Mouse (Mus musculus) adrenal gland, adult 18-20 months (tissue): ENCODE measurements around the gene Dnase2b. TPM values are rescaled to one million over a fixed set of nuclear protein-coding genes. Genes with fewer than 3 reads are reported as not detected.

Source experiments
- DNase-seq, 2 experiments: peaks; one replicate each; pipeline ENCODE4 v3.0.0; 2021 to 2022; ENCODE audit warnings: low spot score in 2 of 2
- long read RNA-seq, 2 experiments: library from polyadenylated mRNA; stranded (forward); transcript quantifications; one replicate each; pipeline ENCODE4 v2.0.0; 2021
- total RNA-seq, 2 experiments: library from RNA; stranded (reverse); gene quantifications; 1 replicate in 1 of 2; 2 replicates in 1 of 2; pipeline ENCODE4 v1.2.3; 2021

Gene Dnase2b
- total RNA-seq, result not detected
- long read RNA-seq, experiment 1, result 0 reads
- long read RNA-seq, experiment 2, result 0 reads

DNA sequence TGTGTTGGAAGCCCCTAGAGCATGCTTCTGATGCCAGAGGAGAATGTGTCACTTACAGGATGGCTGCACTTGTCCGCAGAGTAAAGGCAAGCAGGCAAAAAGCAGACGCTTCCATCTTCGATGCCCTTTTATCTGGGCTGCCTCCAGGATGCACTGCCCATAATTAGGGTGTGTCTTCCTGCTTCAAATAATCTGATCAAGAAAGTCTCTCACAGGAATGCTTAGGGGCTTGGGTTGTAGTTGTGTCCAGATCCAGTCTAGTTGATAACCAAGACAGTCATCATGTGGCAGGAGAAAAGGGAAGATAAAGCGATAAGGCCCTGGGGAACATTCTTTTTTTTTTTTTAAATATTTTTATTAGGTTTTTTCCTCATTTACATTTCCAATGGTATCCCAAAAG lies at the start of gene Dnase2b:
Gene Dnase2b (minus strand): TSS at position 101 of the 400 bp plus-strand sequence.
- DNase-seq, result no peak

DNA sequence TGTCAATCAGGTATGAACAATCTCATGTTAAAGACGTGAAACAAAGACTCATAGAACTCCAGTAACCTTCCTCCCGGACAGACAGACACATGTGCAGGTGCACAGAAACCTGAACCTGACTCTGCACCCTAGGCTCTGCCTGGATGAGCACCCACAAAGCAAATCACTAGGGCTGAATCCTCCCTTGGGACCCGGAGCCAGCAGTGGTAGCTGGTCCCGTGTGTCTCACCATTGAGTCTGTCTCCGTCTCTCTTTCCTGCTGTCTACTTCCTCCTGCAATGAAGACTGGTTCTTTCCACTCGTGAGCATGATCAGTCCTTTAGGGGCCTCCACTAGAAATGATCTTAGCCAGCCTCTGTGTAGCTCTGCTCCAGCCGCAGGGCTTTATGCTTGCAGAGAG lies 46.5 kb upstream of the Dnase2b start:
- no peak for DNase-seq

DNA sequence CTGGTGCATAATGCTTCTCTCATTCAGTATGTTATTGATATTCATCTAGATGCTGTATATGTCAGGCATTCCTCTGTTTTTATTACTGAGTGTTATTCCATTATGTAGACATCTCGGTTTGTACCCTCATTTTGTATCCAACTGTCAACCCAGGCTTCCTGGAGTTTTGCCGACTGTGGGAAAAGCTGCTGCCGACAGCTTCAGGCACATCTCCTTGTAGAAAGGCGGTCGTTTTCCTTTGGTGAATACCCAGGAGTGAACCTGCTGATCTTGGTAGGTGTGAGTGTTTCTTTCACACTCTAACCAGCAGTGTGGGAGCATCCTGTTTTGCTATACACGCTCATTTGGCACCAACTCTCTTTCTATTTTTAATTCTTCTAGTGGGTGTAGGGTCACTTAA lies 45.6 kb upstream of the Dnase2b start:
- no peak for DNase-seq

DNA sequence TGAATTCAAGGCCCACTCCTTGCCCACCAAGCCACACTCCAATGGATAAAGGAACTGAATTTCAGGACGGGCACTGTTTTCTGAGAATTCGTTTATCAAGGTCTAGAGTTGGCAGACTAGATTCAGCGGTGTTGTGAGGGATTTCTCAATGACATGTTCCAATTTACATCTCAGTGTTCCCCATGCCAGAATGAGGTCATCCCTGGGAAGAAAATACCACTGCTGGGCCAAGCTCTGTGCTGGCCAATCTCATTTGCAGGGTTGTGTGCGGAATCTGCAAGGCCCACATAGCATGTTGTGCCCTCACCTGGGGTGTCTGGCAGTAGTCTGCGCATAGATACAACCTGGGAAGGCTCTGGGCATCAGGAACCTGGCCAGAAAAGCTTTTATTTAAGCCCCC lies 43.9 kb upstream of the Dnase2b start:
- DNase-seq, result no peak

DNA sequence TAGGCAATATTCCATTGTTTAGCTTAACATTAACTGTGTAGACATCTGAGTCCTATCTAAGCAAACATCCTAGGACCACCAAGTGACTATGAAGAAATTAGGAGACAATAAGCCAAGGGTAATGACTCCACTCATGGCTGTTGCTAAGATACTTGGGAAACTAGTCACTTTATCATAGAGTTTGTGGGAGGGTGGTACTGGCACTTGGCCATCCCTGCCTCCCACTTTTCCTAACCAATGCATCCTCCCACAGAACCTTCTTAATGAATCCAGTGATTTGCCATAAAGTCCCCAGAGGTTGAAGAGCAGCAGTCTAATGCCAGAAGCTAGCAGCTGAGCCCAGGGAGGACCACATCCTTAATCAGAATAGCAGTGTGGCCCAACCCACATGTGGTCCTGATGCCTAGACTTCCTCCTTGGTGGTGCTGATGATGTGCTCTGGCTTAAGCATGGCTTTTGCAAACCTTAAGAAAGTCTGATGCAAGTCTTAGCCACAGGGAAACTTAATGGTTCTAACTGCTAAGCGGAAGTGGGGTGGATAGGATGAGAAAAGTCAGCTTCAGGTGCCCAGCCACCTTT lies 42.8 kb upstream of the Dnase2b start:
- DNase-seq, result no peak

DNA sequence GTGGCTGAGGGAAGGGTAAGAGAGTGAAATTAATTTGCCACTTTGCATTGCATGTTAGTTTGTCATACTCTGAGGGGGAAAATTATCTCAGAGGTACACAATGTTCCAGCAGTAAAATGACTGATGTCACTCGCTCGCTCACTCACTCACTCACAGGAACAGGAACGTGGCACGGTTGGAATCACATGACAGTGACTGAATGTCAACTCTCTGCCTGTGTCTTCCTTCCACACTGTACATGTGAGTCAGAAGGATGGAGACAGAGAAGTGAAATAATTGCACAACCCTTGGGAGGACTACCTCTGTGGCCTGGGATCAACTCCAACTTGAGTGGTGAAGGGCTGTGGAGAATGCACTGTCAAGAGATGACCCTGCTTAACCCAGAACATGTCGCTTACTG lies 42.0 kb upstream of the Dnase2b start:
- DNase-seq, result peak in 1 of 2 experiments; percentile 16

DNA sequence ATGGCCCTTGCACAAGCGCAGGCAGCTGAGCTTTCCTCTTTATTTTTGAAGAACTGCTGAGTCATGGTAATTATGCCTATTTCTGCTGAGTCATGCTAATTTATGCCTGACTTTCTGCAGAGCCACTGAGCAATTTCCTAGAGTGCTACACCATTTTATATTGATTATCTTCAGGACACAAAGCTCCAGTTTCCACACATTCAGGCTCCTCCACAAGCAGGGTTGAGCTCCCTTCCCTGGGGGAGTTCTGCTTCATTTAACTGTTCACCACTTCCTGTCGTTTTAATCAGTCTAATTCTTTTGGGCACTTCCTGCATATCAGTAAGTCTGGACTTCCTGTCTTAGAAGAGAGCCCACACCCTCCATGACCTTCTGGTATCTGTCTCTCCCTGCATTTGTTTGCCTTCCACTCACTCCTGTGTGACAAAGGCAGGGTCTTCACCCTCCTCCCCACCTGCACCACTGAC lies 39.7 kb upstream of the Dnase2b start:
- DNase-seq, result no peak

DNA sequence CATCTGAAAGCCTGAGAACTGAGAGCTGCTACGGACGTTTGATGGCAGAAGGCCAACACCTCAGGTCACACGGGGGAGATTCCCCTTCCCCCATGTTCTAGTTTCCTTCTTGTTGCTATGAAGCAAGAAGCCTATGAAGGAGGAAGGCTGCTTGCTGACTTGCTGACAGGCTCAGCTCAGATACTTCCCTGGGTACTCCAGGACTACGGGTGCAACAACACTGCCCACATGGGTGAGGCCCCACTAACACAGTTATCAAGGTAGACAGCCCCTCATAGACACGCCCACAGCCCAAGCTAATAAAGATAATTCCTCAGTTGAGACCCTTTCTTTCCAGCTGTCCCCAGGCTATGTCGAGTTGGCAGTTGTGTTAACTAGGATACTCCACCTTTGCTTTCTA lies 38.3 kb upstream of the Dnase2b start:
- DNase-seq, result no peak

DNA sequence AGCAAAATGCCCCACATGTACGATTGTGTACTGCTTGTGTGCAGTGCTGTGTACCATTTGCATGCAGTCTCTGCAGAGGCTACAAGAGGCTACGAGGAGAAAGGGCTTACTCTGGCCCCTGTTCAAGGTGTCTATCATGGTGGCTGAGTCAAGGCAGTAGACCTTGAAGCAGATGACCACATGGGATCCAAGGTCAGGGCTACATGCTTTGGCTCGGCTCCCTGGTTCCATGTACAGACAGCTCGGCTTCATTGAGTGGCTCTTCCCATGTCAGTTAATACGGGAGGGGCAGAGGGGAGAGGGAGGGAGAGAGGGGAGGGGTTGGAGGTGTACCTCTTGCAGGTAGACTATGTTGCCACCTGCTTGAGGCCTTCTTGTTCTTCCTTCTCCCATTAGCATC lies 37.0 kb upstream of the Dnase2b start:
- DNase-seq, result peak in 1 of 2 experiments; percentile 29

DNA sequence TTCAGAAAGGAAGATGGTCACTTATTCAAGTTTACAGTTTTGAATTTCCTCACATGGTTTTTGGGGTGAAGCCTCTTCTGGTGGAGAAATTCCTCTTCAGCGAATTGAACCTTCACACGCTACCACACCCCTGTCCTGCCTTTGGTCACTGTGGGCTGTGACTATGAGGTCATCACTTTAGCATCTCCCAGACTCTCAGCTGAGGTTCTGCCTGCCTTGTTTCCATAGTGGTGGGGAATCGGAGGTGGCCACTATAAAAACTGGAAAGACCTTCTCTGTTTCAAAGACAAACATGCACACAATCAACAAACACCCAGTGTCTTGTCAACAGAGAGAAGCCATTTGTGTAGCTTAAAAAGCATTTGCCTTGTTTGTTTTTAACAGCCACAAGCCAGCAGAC lies 35.8 kb upstream of the Dnase2b start, which contains the start of gene 4930503B20Rik:
Gene 4930503B20Rik (minus strand): TSS at position 101 of the 400 bp plus-strand sequence.
- no peak for DNase-seq

DNA sequence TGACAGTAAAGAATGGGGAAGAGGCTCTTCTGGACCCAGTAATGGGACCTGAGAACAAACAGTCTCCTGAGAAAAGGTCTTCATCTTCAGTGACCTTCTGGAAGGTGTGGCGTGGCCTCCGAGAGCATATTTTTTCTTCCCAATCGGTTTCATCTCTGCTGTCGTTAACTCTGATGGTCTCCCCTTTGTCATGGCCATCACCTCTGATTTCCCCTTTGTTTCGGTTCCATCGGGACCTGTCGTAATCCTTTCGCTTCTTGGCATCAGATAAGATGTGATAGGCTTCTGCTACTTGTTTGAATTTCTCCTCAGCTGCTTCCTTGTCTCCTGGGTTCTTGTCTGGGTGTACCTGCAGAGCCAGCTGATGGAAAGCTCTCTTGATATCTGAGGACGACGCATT lies 35.3 kb upstream of the Dnase2b start:
- DNase-seq, result no peak

DNA sequence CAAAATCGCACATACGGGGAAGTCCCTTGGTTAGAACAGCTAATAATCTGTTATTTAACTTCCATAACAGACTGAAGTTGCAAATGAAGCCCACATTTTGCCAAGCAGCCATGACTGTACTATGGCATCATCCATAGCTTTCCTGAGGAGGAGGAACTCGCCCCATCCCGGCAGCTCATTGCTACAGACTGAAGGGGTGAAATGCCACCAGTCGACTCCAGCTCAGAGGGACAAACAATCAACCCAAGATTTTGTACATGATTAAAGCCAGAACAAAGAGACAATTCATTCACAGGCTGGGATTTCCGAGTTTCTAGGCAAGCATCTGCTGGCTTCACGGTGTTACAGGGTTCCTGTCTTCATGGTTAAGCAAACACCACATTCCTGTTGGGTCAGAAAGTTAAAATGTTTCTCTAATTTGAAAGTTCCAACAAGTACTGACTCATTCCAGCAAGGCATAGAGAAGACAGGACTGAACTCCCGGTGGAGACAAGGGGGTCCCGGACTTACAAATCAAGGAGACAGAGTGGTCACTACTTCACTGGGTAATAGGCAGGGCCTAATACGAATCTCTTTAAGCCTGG lies 34.0 kb upstream of the Dnase2b start:
- DNase-seq, result no peak

DNA sequence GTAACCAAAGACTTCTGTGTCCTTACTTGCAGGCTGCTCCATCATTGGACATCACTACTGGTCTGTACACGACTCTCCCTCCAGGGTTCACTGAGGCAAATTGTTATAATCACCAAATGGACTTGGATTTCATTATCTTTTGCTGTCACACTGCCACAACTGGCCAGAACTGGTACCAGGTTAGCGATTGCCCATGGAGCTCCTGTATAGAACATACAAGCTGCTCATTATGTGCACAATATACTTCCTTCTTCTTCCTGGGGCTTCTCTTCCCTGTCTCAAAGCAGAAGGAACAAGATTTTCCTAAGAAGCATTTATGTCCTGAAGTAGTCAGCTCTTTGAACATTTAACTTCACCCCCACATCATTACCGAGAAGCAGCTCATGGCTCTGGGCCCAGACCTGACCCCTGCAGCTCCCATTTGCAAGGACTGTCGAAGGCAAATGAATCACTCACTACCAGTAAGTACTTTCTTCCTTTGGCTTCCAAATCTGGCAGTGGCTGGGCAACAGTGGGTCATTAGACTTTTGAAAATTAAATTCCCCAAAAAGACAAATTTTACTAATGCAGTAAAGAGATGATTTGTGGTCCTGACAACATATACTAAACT lies 26.5 kb upstream of the Dnase2b start:
- no peak for DNase-seq

DNA sequence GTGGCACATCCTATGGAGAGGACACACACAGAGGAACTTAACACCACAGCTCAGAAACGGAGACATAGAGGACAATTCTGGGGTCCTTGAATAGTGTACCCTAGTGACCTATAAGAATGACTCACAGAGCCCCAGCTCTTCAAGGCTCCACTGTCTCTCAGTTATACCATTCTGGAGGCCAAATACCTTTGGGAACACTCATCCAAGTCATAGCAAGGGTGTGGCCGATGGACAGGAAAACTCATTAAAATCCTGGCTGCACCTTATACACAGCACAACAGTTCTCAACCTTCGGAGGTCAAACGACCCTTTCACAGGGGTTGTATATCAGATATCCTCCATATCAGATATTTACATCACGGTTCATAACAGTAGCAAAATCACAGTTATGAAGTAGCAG lies 17.1 kb upstream of the Dnase2b start:
- no peak for DNase-seq

DNA sequence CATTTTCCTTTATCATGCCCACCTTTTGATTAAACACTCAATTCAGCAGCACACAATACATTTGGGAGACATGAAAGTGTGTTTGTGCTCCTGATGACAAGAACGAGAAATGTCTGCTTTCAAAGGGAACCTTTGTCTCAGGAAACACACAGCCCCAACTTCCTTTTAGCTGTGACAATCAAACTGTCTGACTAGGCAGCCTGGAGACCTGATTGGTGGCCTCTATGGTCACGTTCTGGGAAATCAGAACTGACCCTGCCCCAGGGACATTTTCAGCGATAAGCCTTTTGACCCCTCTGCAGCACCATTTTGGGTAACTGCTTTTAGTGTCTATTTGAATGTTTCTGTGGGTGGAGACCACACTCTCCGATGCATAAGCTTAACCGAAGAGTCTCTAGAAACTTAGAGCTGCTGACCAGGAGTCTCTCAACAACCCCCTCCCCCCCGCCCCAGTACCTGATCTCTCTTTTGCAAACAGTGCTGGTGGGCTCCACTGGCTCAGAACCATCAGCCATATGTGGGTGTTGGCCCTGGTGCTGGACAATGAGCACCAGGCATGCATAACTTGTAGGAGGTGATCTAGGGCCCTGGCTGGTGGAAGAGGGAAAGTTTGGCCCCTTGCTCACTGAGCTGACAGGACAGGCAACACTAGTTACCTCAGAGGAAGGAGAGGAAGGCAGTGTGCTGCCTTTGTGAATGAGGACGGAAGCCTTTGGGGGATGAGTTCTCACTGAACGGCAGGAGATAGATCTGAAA lies 13.0 kb upstream of the Dnase2b start:
- no peak for DNase-seq

DNA sequence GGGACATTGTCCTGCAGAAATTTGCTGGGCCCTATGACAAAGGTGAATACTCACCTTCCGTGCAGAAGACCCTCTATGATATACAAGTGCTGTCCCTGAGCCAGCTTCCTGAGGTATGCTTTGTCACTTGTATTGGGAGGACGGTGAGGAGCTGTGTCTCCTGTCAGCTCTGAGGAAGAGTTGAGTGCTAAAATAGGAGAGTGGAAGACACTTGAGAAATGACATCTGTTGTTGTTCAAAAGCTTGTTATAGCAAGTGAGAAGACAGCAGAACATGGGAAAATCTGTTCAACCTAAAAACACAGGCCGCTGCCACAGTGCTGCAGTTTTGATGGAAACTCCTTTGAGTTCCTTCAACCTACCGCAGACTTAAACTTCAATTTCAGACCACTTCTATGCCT lies 10.4 kb upstream of the Dnase2b start:
- DNase-seq, result no peak

DNA sequence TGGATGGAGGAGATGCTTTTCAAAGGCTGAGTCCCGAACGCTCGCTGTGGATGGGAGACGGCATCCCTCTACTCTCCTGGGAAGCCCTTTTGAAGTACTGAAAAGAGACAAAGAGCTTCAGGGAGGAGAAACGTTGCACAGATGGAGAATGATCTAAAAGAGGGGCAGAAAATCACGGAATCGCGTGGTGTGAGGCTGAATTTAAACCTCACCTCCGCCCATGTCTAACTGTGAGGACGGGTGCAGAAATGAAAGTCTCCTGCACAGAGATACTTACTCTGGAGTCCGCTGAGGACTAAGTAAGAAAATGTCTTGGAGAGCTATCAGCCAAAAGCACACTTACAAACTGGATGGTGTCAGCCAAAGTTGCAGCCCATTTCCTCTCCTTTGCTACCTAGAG lies 6.6 kb upstream of the Dnase2b start:
- DNase-seq, result no peak

DNA sequence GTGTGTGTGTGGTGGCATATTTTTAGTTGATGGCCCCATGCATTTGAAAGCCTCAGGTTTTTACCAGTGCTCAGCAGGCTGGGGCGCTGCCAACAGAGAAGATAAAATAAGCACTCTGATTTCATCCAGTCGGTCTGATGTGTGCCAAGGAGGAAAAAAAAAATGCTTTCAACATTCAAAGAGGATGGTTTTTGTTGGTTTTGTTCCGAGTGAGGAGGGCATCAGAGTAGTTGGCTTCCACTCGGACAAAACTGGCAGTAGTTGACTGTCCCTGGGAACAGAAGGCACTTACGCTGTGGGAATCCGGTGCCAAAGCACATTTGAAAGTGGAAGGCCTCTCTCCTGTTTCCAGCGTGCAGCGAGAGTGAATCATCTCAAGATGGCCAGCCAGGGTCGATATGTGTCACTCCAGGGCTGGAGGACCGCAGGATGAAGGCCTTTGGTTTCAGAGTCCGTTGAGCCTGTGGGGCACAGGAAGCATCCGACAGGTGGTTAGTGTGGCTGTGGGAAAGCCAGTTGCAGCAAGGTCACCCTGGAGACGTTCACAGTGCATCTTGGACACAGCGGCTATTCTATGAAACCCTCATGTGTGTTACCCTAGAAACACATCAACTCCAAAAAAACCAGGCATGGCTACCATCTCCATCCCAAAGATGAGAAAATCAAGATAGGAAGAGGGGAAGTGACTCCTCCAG lies 5.3 kb upstream of the Dnase2b start:
- peak; percentile 33 to 34 for DNase-seq

DNA sequence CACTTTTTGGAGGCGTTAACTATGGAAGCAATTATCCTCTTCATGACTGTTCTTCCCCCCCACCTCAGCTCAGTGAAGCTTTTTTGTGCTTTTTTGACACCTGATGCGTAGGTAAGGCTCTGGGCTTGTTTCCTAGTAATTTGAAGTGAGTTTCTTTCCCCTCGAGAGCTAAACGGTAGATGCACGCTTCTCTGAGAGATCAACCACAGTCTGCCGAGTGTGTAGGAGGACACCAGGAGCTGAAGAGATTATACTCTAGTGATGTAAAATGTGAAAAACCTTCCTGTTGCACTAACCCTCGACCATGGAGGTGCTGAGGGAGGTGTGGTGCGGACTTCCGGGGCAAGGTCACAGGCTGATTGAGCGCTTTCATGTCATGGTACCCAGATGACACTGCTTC lies 4.7 kb upstream of the Dnase2b start:
- DNase-seq, result no peak

DNA sequence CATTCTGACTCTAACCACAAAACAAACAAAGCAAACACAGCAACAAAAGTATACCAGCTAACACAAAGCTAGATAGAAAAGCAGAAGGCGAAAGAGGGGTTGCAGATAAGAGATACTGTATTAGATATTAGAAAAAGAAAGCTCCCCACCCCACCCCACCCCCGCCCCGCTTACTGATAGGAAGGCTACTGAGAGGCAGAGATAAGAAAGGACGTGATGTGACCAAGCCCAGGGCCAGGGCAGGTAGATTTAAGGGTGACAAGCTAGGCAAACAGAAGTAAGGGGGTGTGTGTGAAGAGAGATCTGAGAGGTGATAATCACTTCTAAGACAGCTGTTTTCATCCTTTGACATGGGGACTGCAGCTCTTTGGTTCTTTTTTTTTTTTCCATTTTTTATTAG lies 3.0 kb upstream of the Dnase2b start:
- no peak for DNase-seq

DNA sequence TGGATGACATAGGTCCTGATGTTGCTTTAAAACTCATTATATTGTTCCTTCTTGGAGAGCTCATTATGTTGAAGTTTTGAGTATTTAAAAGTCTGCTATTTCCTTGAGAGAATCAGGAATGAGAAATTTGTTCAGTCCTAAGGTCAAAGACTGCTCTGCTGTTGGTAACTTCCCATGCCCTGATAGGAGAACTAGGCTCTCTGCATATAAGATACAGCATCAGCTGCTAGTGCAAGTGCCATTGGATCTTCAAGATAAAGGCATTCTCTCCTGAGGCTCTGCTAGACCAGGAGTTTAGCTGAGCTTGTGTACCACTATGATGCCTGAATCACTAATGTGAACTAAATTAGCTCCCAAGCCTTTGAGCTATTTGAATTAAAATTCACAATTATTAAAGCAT lies 2.5 kb upstream of the Dnase2b start:
- no peak for DNase-seq
